16 mouse cellular contexts compared by ENCODE assay signal in genomic region chr14:120256623-120257384, GRCm38 (mm10). TPM values are rescaled to one million over a fixed set of nuclear protein-coding genes. Genes with fewer than 3 reads are reported as not detected.
DNase-seq lines count a peak whose midpoint lies in the region; ATAC-seq and TF ChIP-seq lines count a peak whose summit lies in the region.
"Had no signal": no experiment of that assay in that cellular context is flagged by ENCODE, and none has a peak within 500 bp of the region (broad histone marks: within the 10 kb centered on the region; RNA-seq: fewer than 3 reads in every experiment).

No protein-coding gene starts in this region.

- intact Hi-C loops in heart, postnatal 36 days (cut with DNase I), result no loop called here

- WGBS in heart, embryonic 10.5 days, result 78% methylated on average over 15 of the region's 15 CpGs
- 78% methylated on average over 15 of the region's 15 CpGs for WGBS in midbrain, embryonic 11.5 days
- 79% methylated on average over 15 of the region's 15 CpGs for WGBS in midbrain, postnatal 0 days
- 61% methylated on average over 15 of the region's 15 CpGs for WGBS in liver, embryonic 15.5 days (ENCODE audit: insufficient replicate concordance)
- 78% methylated on average over 15 of the region's 15 CpGs for WGBS in hindbrain, embryonic 16.5 days
- WGBS in heart, embryonic 11.5 days (ENCODE audit: insufficient replicate concordance), result 73% methylated on average over 15 of the region's 15 CpGs

- peak; percentile 25 for DNase-seq in heart, embryonic 10.5 days (ENCODE audit: low spot score)
- no peak for DNase-seq in heart, postnatal 36 days
- peak; percentile 64 for DNase-seq in midbrain, embryonic 11.5 days (ENCODE audit: low spot score, missing footprints)
- DNase-seq in midbrain, postnatal 0 days (ENCODE audit: low spot score), result no peak
- DNase-seq: cerebellum, adult 18-20 months; gastrocnemius, postnatal 10 days; thymus, adult 2 months had no signal

- no peak overlapping the region for H3K4me3 ChIP-seq in heart, embryonic 10.5 days
- no peak overlapping the region for H3K4me3 ChIP-seq in midbrain, embryonic 11.5 days (ENCODE audit: low read depth, low read length)
- no peak overlapping the region for H3K4me3 ChIP-seq in midbrain, postnatal 0 days (ENCODE audit: low read depth, low read length)
- no peak overlapping the region for H3K4me3 ChIP-seq in liver, embryonic 15.5 days (replicated peaks)
- H3K4me3 ChIP-seq in hindbrain, embryonic 16.5 days (ENCODE audit: low read length), result no peak overlapping the region
- no peak overlapping the region for H3K4me3 ChIP-seq in heart, embryonic 11.5 days (ENCODE audit: low read depth, low read length)
- H3K4me3 ChIP-seq: heart, embryonic 12.5 days; hindbrain, embryonic 10.5 days; midbrain, embryonic 15.5 days; neural tube, embryonic 12.5 days had no signal

- H3K4me2 ChIP-seq in midbrain, embryonic 11.5 days, result no peak overlapping the region
- H3K4me2 ChIP-seq in midbrain, postnatal 0 days (ENCODE audit: low read depth, low read length, poor library complexity, severe bottlenecking), result no peak overlapping the region
- H3K4me2 ChIP-seq in liver, embryonic 15.5 days, result peak overlapping the region; percentile 0; the same call in 1 of the 2 replicates
- no peak overlapping the region for H3K4me2 ChIP-seq in hindbrain, embryonic 16.5 days (ENCODE audit: low read length)
- H3K4me2 ChIP-seq in heart, embryonic 11.5 days, result no peak overlapping the region
- H3K4me2 ChIP-seq: heart, embryonic 12.5 days; midbrain, embryonic 15.5 days; neural tube, embryonic 12.5 days had no signal

- no peaks in the 10 kb centered on the region for H3K27me3 ChIP-seq in heart, embryonic 10.5 days (ENCODE audit: insufficient read depth, poor library complexity, severe bottlenecking)
- H3K27me3 ChIP-seq in midbrain, embryonic 11.5 days (ENCODE audit: control insufficient read depth, insufficient read depth, low read length), result no peaks in the 10 kb centered on the region
- H3K27me3 ChIP-seq in midbrain, postnatal 0 days (ENCODE audit: insufficient read depth, low read length), result no peaks in the 10 kb centered on the region
- H3K27me3 ChIP-seq in liver, embryonic 15.5 days, result no peaks in the 10 kb centered on the region
- H3K27me3 ChIP-seq in hindbrain, embryonic 16.5 days (replicated peaks; ENCODE audit: control insufficient read depth, insufficient read depth, low read length), result no peaks in the 10 kb centered on the region
- H3K27me3 ChIP-seq in heart, embryonic 11.5 days (ENCODE audit: control insufficient read depth, insufficient read depth, low read length), result no peaks in the 10 kb centered on the region
- H3K27me3 ChIP-seq: heart, embryonic 12.5 days; midbrain, embryonic 15.5 days; neural tube, embryonic 12.5 days had no signal

- no peaks in the 10 kb centered on the region for H3K9me3 ChIP-seq in heart, embryonic 10.5 days
- H3K9me3 ChIP-seq in midbrain, embryonic 11.5 days (ENCODE audit: control insufficient read depth, low read length), result no peaks in the 10 kb centered on the region
- H3K9me3 ChIP-seq in midbrain, postnatal 0 days (ENCODE audit: low read length), result no peaks in the 10 kb centered on the region
- H3K9me3 ChIP-seq in liver, embryonic 15.5 days (replicated peaks), result no peaks in the 10 kb centered on the region
- no peaks in the 10 kb centered on the region for H3K9me3 ChIP-seq in hindbrain, embryonic 16.5 days (ENCODE audit: control insufficient read depth, low read length)
- no peaks in the 10 kb centered on the region for H3K9me3 ChIP-seq in heart, embryonic 11.5 days (replicated peaks; ENCODE audit: control insufficient read depth, low read length)
- H3K9me3 ChIP-seq: heart, embryonic 12.5 days; hindbrain, embryonic 10.5 days; midbrain, embryonic 15.5 days; neural tube, embryonic 12.5 days had no signal

- H3K4me1 ChIP-seq in heart, embryonic 10.5 days, result peaks cover 6% of the 10 kb centered on the region; the same call in 1 of the 2 replicates
- H3K4me1 ChIP-seq in midbrain, embryonic 11.5 days (ENCODE audit: control insufficient read depth, insufficient read depth, low read length), result no peaks in the 10 kb centered on the region
- no peaks in the 10 kb centered on the region for H3K4me1 ChIP-seq in midbrain, postnatal 0 days (ENCODE audit: insufficient read depth, low read length)
- no peaks in the 10 kb centered on the region for H3K4me1 ChIP-seq in liver, embryonic 15.5 days (replicated peaks)
- no peaks in the 10 kb centered on the region for H3K4me1 ChIP-seq in hindbrain, embryonic 16.5 days (ENCODE audit: control insufficient read depth, insufficient read depth, low read depth, low read length)
- H3K4me1 ChIP-seq in heart, embryonic 11.5 days (ENCODE audit: control insufficient read depth, insufficient read depth, low read length), result no peaks in the 10 kb centered on the region; the same call in 1 of the 2 replicates
- H3K4me1 ChIP-seq: heart, embryonic 12.5 days; hindbrain, embryonic 10.5 days; midbrain, embryonic 15.5 days; neural tube, embryonic 12.5 days had no signal

- H3K9ac ChIP-seq in midbrain, embryonic 11.5 days (ENCODE audit: low read length), result no peak overlapping the region
- H3K9ac ChIP-seq in midbrain, postnatal 0 days (replicated peaks; ENCODE audit: low read length, poor library complexity, severe bottlenecking), result no peak overlapping the region
- H3K9ac ChIP-seq in liver, embryonic 15.5 days, result no peak overlapping the region
- H3K9ac ChIP-seq in hindbrain, embryonic 16.5 days (ENCODE audit: low read depth, low read length), result no peak overlapping the region
- H3K9ac ChIP-seq in heart, embryonic 11.5 days (ENCODE audit: low read depth, low read length), result no peak overlapping the region
- H3K9ac ChIP-seq: heart, embryonic 12.5 days; midbrain, embryonic 15.5 days; neural tube, embryonic 12.5 days had no signal

- H3K36me3 ChIP-seq in heart, embryonic 10.5 days, result no peaks in the 10 kb centered on the region
- H3K36me3 ChIP-seq in midbrain, embryonic 11.5 days (ENCODE audit: control insufficient read depth, insufficient read depth, low read length), result no peaks in the 10 kb centered on the region
- H3K36me3 ChIP-seq in midbrain, postnatal 0 days (ENCODE audit: insufficient read depth, low read length), result no peaks in the 10 kb centered on the region
- no peaks in the 10 kb centered on the region for H3K36me3 ChIP-seq in liver, embryonic 15.5 days (replicated peaks)
- H3K36me3 ChIP-seq in hindbrain, embryonic 16.5 days (ENCODE audit: control insufficient read depth, insufficient read depth, low read length), result no peaks in the 10 kb centered on the region
- no peaks in the 10 kb centered on the region for H3K36me3 ChIP-seq in heart, embryonic 11.5 days (ENCODE audit: control insufficient read depth, insufficient read depth, low read length)
- H3K36me3 ChIP-seq: heart, embryonic 12.5 days; hindbrain, embryonic 10.5 days; midbrain, embryonic 15.5 days; neural tube, embryonic 12.5 days had no signal

- no peak for TF ChIP-seq CTCF in midbrain, postnatal 0 days (IDR thresholded peaks at IDR 0.05)

- ATAC-seq in midbrain, embryonic 11.5 days (ENCODE audit: low FRiP score), result no peak; the same call in 1 of the 2 replicates
- ATAC-seq in midbrain, postnatal 0 days (ENCODE audit: low FRiP score), result no peak
- ATAC-seq in liver, embryonic 15.5 days (ENCODE audit: insufficient read depth), result no peak
- ATAC-seq in monocyte, adult 5-6 weeks (replicated peaks; ENCODE audit: insufficient number of reproducible peaks, low FRiP score, low TSS enrichment, poor library complexity, severe bottlenecking), result no peak
- no peak for ATAC-seq in hindbrain, embryonic 16.5 days
- ATAC-seq in heart, embryonic 11.5 days (replicated peaks; ENCODE audit: insufficient number of reproducible peaks, low FRiP score, low TSS enrichment), result no peak
- ATAC-seq: forebrain, embryonic 14.5 days; midbrain, embryonic 15.5 days had no signal

- no peak overlapping the region for H3K27ac ChIP-seq in heart, embryonic 10.5 days
- H3K27ac ChIP-seq in midbrain, embryonic 11.5 days (ENCODE audit: low read depth, low read length), result no peak overlapping the region
- H3K27ac ChIP-seq in midbrain, postnatal 0 days (ENCODE audit: low read depth, low read length), result no peak overlapping the region
- H3K27ac ChIP-seq in liver, embryonic 15.5 days (replicated peaks), result no peak overlapping the region
- H3K27ac ChIP-seq in hindbrain, embryonic 16.5 days (ENCODE audit: low read depth, low read length), result no peak overlapping the region
- no peak overlapping the region for H3K27ac ChIP-seq in heart, embryonic 11.5 days (ENCODE audit: low read depth, low read length)
- H3K27ac ChIP-seq: hindbrain, embryonic 10.5 days; midbrain, embryonic 15.5 days; neural tube, embryonic 12.5 days had no signal

RNA-seq across cellular contexts. Expression of gene Mbnl2, which starts 18.7 kb away (rescaled TPM):
- 71.5 and 91.4 TPM in 2 replicates for polyA plus RNA-seq in heart, embryonic 10.5 days (2016; fragmentation: Nextera tagmentation; extraction: Ambion mirVana)
- total RNA-seq in heart, postnatal 36 days (2021), result 100 to 1,000 TPM; 248 to 254 TPM
- polyA plus RNA-seq in midbrain, embryonic 11.5 days (2014; fragmentation: Nextera tagmentation; extraction: Ambion mirVana), result 36.4 and 40.8 TPM in 2 replicates
- total RNA-seq in midbrain, postnatal 0 days (2014; rRNA removed), result 40.4 and 41.4 TPM in 2 replicates
- 19.5 and 20.4 TPM in 2 replicates for polyA plus RNA-seq in midbrain, postnatal 0 days (2015; fragmentation: Nextera tagmentation; extraction: Ambion mirVana)
- polyA plus RNA-seq in liver, embryonic 15.5 days (2015; fragmentation: Nextera tagmentation; extraction: Ambion mirVana), result 15.1 and 15.3 TPM in 2 replicates
- 77.3 to 125 TPM (median 112 TPM) in 3 replicates for total RNA-seq in monocyte, adult 5-6 weeks (2017)
- 25.4 and 29.1 TPM in 2 replicates for polyA plus RNA-seq in hindbrain, embryonic 16.5 days (2015; fragmentation: Nextera tagmentation; extraction: Ambion mirVana)
- polyA plus RNA-seq in heart, embryonic 11.5 days (2014; fragmentation: Nextera tagmentation; extraction: Ambion mirVana), result 107 and 126 TPM in 2 replicates

Comparison
In these comparisons a context has a peak if more than half of its experiments do, and no peak if none do; other contexts are left out.
1. DNase-seq: peak in heart, embryonic 10.5 days (single experiment) and midbrain, embryonic 11.5 days (single experiment); none in heart, postnatal 36 days (0 of 2) and midbrain, postnatal 0 days (single experiment).